ENCODE assay signal across 12 mouse cellular contexts in the genomic region with DNA sequence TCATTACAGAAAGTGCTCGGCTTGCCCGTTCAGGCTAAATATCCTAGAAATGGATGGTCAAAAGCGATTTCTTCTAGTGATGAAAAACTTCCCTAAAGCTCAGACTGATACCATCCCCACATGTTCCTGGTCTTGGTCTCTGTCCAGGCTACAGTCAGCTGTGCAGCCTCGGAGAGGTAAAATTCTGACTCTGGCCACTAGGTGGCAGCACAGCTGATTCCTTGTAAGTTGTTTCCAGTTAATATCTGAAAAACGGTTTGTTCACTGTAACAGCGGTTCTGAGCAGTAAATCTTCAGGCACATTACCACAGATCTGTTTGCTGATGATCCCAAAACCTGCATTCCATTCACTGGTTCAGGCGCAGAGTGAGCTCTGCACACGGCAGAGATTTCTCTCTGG. TPM values are rescaled to one million over a fixed set of nuclear protein-coding genes. Genes with fewer than 3 reads are reported as not detected.
DNase-seq lines count a peak whose midpoint lies in the region; ATAC-seq and TF ChIP-seq lines count a peak whose summit lies in the region.
"Not testable (repeated sequence)": the region's sequence is repeated elsewhere in the genome, so short reads cannot be mapped to it uniquely, and the experiment has no call there.
"Had no signal": no experiment of that assay in that cellular context is flagged by ENCODE, and none has a peak within 500 bp of the region (broad histone marks: within the 10 kb centered on the region; RNA-seq: fewer than 3 reads in every experiment).

No protein-coding gene starts in this region.

- TF ChIP-seq CTCF in E14TG2a.4 (conservative IDR thresholded peaks at IDR 0.05; ENCODE audit: low read length): peak; percentile 13; the same call in 1 of the 2 replicates
- TF ChIP-seq CTCF in liver, adult 2 months (IDR thresholded peaks at IDR 0.05; ENCODE audit: low read depth, low read length): 0 out of 2 replicates have a peak, but pooled peaks have one; percentile 11

- H3K9me3 ChIP-seq in E14TG2a.4 (ENCODE audit: low read length); forebrain, embryonic 14.5 days (replicated peaks; ENCODE audit: control insufficient read depth, low read length): not testable (repeated sequence)

- not testable (repeated sequence) for ATAC-seq in forebrain, embryonic 14.5 days

- not testable (repeated sequence) for H3K27me3 ChIP-seq in E14TG2a.4 (ENCODE audit: insufficient read depth, low read length); forebrain, embryonic 14.5 days (replicated peaks; ENCODE audit: control insufficient read depth, insufficient read depth, low read length); liver, adult 2 months (ENCODE audit: control insufficient read depth, insufficient read depth, low read length)

- H3K4me2 ChIP-seq in forebrain, embryonic 14.5 days (ENCODE audit: low read length): not testable (repeated sequence)

- H3K4me3 ChIP-seq in E14TG2a.4 (replicated peaks; ENCODE audit: low read length); forebrain, embryonic 14.5 days (ENCODE audit: low read depth, low read length); liver, adult 2 months (ENCODE audit: insufficient read depth, low read depth, low read length): not testable (repeated sequence)

- not testable (repeated sequence) for H3K27ac ChIP-seq in forebrain, embryonic 14.5 days (ENCODE audit: low read depth, low read length); liver, adult 2 months (replicated peaks; ENCODE audit: insufficient read depth, low read depth, low read length)

- H3K79me2 ChIP-seq in liver, adult 2 months (ENCODE audit: control insufficient read depth, insufficient read depth, low read length): not testable (repeated sequence)

- WGBS in forebrain, embryonic 14.5 days: 37% methylated on average over 8 of the region's 8 CpGs
- WGBS in liver, adult 2 months: 11% methylated on average over 8 of the region's 8 CpGs

- H3K36me3 ChIP-seq in E14TG2a.4 (ENCODE audit: insufficient read depth, low read length); forebrain, embryonic 14.5 days (ENCODE audit: control insufficient read depth, insufficient read depth, low read length); liver, adult 2 months (ENCODE audit: control insufficient read depth, insufficient read depth, low read length): not testable (repeated sequence)

- H3K4me1 ChIP-seq in E14TG2a.4 (replicated peaks; ENCODE audit: low read depth, low read length); forebrain, embryonic 14.5 days (ENCODE audit: control insufficient read depth, insufficient read depth, low read length); liver, adult 2 months (ENCODE audit: control insufficient read depth, insufficient read depth, low read length): not testable (repeated sequence)

- intact Hi-C loops in heart, postnatal 36 days (cut with DNase I): not testable (repeated sequence)

- not testable (repeated sequence) for H3K9ac ChIP-seq in forebrain, embryonic 14.5 days (ENCODE audit: low read length); liver, adult 2 months (ENCODE audit: low read depth, low read length)

- DNase-seq in cerebellum, adult 11 months: peak; percentile 16
- DNase-seq in forebrain, embryonic 14.5 days (ENCODE audit: low spot score): peak; percentile 22
- DNase-seq in heart, postnatal 36 days: peak; percentile 14 to 46
- peak; percentile 57 to 60 for DNase-seq in kidney, postnatal 4 days
- not testable (repeated sequence) for DNase-seq in liver, adult 2 months (ENCODE audit: extremely low read depth, low read depth, low spot score)
- peak; percentile 22 for DNase-seq in ovary, postnatal 14 days (ENCODE audit: low spot score)
- DNase-seq in thymus, postnatal 36 days: peak; percentile 21 to 23

- not testable (repeated sequence) for TF ChIP-seq POLR2A in liver, adult 2 months (IDR thresholded peaks at IDR 0.05; ENCODE audit: extremely low read depth, insufficient read depth, low read length)

RNA-seq across cellular contexts. Expression of a gene that starts 38.9 kb away (rescaled TPM):
- polyA plus RNA-seq in forebrain, embryonic 14.5 days (2014; fragmentation: Nextera tagmentation; extraction: Ambion mirVana): not detected in 2 replicates
- total RNA-seq in heart, postnatal 36 days (2021): under 1 TPM in 1 of 2 experiments, not detected in 1; 0.31 TPM
- total RNA-seq in liver, adult 2 months (2014; rRNA removed): 0.20 and 0.37 TPM in 2 replicates
- not detected in 2 replicates for polyA plus RNA-seq in liver, adult 2 months (2012; rRNA removed)
- total RNA-seq: G1E; gastrocnemius, adult 8-10 months; layer of hippocampus, adult 18-20 months; monocyte, adult 5-6 weeks had no signal
- polyA plus RNA-seq: G1E had no signal
